Mouse (Mus musculus) mouse trophoblast stem cell (cell line): Measurements from ENCODE around the gene Daam2.

Experiments
- in situ Hi-C, 2 experiments: fragments of 300-500 bp; cut with MseI, MboI; formaldehyde crosslinking; loops; 2 replicates in 1 of 2; 3 replicates in 1 of 2; pipeline ENCODE4 v1.15.1; 2025

Gene Daam2

GRCm38 (mm10) chr17:49531661-49532060 lies 32.5 kb downstream of the Daam2 start:
- in situ Hi-C loops = loop anchor here in 1 of 2 experiments (5.0 kb wide), 1 partner anchor 366 kb away; no protein-coding TSS in a partner anchor

GRCm38 (mm10) chr17:49530215-49530614 lies 33.9 kb downstream of the Daam2 start:
- in situ Hi-C loops = loop anchor here in 1 of 2 experiments (5.0 kb wide), 1 partner anchor 367 kb away; no protein-coding TSS in a partner anchor

- in situ Hi-C loops = loop anchor here in 1 of 2 experiments (10.0 kb wide), 1 partner anchor 356 kb away; no protein-coding TSS in a partner anchor
Observed at GRCm38 (mm10) chr17:49528503-49529205, 35.5 kb downstream of the Daam2 start.

- in situ Hi-C loops = loop anchor here in 1 of 2 experiments (10.0 kb wide), 1 partner anchor 357 kb away; no protein-coding TSS in a partner anchor
Observed at GRCm38 (mm10) chr17:49528033-49528432, 36.1 kb downstream of the Daam2 start.

- in situ Hi-C loops = loop anchor here in 1 of 2 experiments (10.0 kb wide), 1 partner anchor 358 kb away; no protein-coding TSS in a partner anchor
Observed at GRCm38 (mm10) chr17:49526566-49526965, 37.6 kb downstream of the Daam2 start.

GRCm38 (mm10) chr17:49525911-49526310 lies 38.2 kb downstream of the Daam2 start:
- in situ Hi-C loops = loop anchor here in 1 of 2 experiments (10.0 kb wide), 1 partner anchor 359 kb away; no protein-coding TSS in a partner anchor

GRCm38 (mm10) chr17:49524584-49524983 lies 39.6 kb downstream of the Daam2 start:
- in situ Hi-C loops = loop anchor here in 1 of 2 experiments (10.0 kb wide), 1 partner anchor 360 kb away; no protein-coding TSS in a partner anchor

- in situ Hi-C loops = loop anchor here in 1 of 2 experiments (10.0 kb wide), 1 partner anchor 362 kb away; no protein-coding TSS in a partner anchor
Observed at GRCm38 (mm10) chr17:49522435-49522834, 41.7 kb downstream of the Daam2 start.

- in situ Hi-C loops = loop anchor here in 1 of 2 experiments (10.0 kb wide), 1 partner anchor 363 kb away; no protein-coding TSS in a partner anchor
Observed at GRCm38 (mm10) chr17:49522002-49522401, 42.1 kb downstream of the Daam2 start.

GRCm38 (mm10) chr17:49520674-49521073 lies 43.5 kb downstream of the Daam2 start:
- in situ Hi-C loops = loop anchor here in 1 of 2 experiments (10.0 kb wide), 1 partner anchor 364 kb away; no protein-coding TSS in a partner anchor

GRCm38 (mm10) chr17:49519576-49520247 lies 44.4 kb downstream of the Daam2 start:
- in situ Hi-C loops = loop anchor here in 1 of 2 experiments (10.0 kb wide), 1 partner anchor 365 kb away; no protein-coding TSS in a partner anchor

GRCm38 (mm10) chr17:49517091-49517490 lies 47.1 kb downstream of the Daam2 start:
- in situ Hi-C loops = no loop called here

GRCm38 (mm10) chr17:49515678-49516077 lies 48.5 kb downstream of the Daam2 start:
- in situ Hi-C loops = no loop called here

- in situ Hi-C loops = no loop called here
Observed at GRCm38 (mm10) chr17:49515141-49515540, 49.0 kb downstream of the Daam2 start.

GRCm38 (mm10) chr17:49512671-49513085 lies 51.5 kb downstream of the Daam2 start:
- in situ Hi-C loops = no loop called here

GRCm38 (mm10) chr17:49509431-49509830 lies 54.7 kb downstream of the Daam2 start:
- in situ Hi-C loops = no loop called here

GRCm38 (mm10) chr17:49503246-49503900 lies 60.8 kb downstream of the Daam2 start:
- in situ Hi-C loops = no loop called here

- in situ Hi-C loops = no loop called here
Observed at GRCm38 (mm10) chr17:49500234-49500633, 63.9 kb downstream of the Daam2 start.

GRCm38 (mm10) chr17:49499635-49500034 lies 64.5 kb downstream of the Daam2 start:
- in situ Hi-C loops = no loop called here

GRCm38 (mm10) chr17:49498169-49498568 lies 66.0 kb downstream of the Daam2 start:
- in situ Hi-C loops = no loop called here

- in situ Hi-C loops = no loop called here
Observed at GRCm38 (mm10) chr17:49493276-49493675, 70.9 kb downstream of the Daam2 start.
